Mouse (Mus musculus): ENCODE results near the gene Tas2r109. TPM values are rescaled to one million over a fixed set of nuclear protein-coding genes. Genes with fewer than 3 reads are reported as not detected.
"Not testable (repeated sequence)": the region's sequence is repeated elsewhere in the genome, so short reads cannot be mapped to it uniquely, and the experiment has no call there.

Tas2r109 gene
- not detected for total RNA-seq (2021)

GRCm38 (mm10) chr6:132980865-132981264 is at the start of gene Tas2r109:
Tas2r109 (minus strand) TSS chr6:132980965.
- intact Hi-C loops (cut with DNase I), result loop anchor here (10.0 kb wide), 1 partner anchor 186 kb away; no protein-coding TSS in a partner anchor
- no peak for DNase-seq

- intact Hi-C loops (cut with DNase I), result no loop called here
- DNase-seq, result no peak
These were observed 22.9 kb downstream of the Tas2r109 start, which contains the start of gene Tas2r131 for GRCm38 (mm10) chr6:132957819-132958218. Tas2r131 (minus strand) TSS chr6:132957919.

- intact Hi-C loops (cut with DNase I), result no loop called here
- DNase-seq, result no peak
These were observed 30.0 kb downstream of the Tas2r109 start, which contains the start of gene Tas2r129 for GRCm38 (mm10) chr6:132950802-132951201. Tas2r129 (plus strand) TSS chr6:132951102.

- DNase-seq; intact Hi-C loops (cut with DNase I): not testable (repeated sequence)
These were observed 39.4 kb downstream of the Tas2r109 start for GRCm38 (mm10) chr6:132941376-132941775.

Other genes starting within 250 kb of the Tas2r109 start
- gene Tas2r115, start 242.9 kb downstream of the Tas2r109 start, total RNA-seq (2021), result not detected
- gene Tas2r124, start 226.2 kb downstream of the Tas2r109 start, total RNA-seq (2021), result not detected
- gene Tas2r102, start 218.8 kb downstream of the Tas2r109 start, total RNA-seq (2021), result not detected
- not detected for gene Tas2r136, start 202.8 kb downstream of the Tas2r109 start, total RNA-seq (2021)
- not detected for gene Tas2r117, start 178.1 kb downstream of the Tas2r109 start, total RNA-seq (2021)
- gene Tas2r123, start 133.8 kb downstream of the Tas2r109 start, total RNA-seq (2021), result not detected
- gene Tas2r116, start 125.5 kb downstream of the Tas2r109 start, total RNA-seq (2021), result not detected
- gene Tas2r110, start 113.0 kb downstream of the Tas2r109 start, total RNA-seq (2021), result not detected
- not detected for gene Tas2r113, start 88.0 kb downstream of the Tas2r109 start, total RNA-seq (2021)
- gene Tas2r125, start 71.3 kb downstream of the Tas2r109 start, total RNA-seq (2021), result not detected
- not detected for gene Tas2r129, start 29.9 kb downstream of the Tas2r109 start, total RNA-seq (2021)
- not detected for gene Tas2r131, start 23.0 kb downstream of the Tas2r109 start, total RNA-seq (2021)
- gene Tas2r103, start 56.1 kb upstream of the Tas2r109 start, total RNA-seq (2021), result not detected
- gene Tas2r140, start 74.9 kb upstream of the Tas2r109 start, total RNA-seq (2021), result not detected
- gene Smim10l1, start 123.9 kb upstream of the Tas2r109 start, total RNA-seq (2021), result 10 to 100 TPM; 69.3 to 70.3 TPM

Data from heart, postnatal 36 days (tissue).